Mouse (Mus musculus): ENCODE data around the gene Slx4ip.

The Slx4ip gene

GRCm38 (mm10) chr2:137107946-137108345 lies 216.9 kb downstream of the Slx4ip start:
- DNase-seq: no peak

DNA sequence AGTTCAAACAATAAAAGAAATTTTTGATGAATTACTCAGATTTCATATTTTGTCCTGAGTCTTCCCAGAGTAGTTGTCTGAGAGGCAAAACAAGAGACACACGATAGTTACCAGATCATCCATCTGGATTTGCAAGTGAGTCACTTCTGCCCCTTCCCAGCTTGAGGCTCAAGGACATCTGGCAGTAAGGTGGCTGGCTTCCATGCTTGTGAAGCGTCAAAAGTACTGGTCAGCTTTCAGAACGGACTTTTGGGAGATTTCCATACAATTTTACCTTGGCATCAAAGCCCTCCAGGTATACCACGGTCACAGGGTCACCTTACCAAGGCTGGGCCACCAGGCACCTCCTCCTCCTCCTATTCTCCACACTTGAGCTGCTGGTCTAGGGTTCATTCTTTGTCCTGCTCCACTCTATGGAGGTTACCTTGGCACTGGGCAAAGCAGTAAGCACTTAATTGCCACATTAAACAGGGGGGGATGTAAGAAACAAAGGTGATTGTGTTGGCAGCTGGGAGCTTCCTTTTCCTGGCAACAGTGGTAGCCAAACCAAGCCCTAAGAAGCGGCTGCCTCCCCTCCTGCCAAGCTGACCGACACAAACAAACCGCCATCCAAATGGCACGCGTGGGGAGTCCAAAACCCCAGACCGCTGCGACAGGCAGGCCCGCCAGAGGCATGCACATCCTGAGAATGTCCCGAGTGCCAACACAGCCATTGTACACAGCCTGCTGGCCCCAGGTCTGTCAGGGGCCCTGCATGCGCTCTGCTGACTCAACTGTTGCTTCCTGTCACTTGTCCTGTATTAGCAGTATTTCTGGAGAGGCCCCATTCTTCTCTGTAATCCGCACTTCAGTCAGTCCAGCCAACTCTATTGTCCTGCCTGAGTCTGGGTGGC lies 218.5 kb downstream of the Slx4ip start:
- no peak for DNase-seq

GRCm38 (mm10) chr2:137110214-137110898 lies 219.3 kb downstream of the Slx4ip start:
- no peak for DNase-seq

DNA sequence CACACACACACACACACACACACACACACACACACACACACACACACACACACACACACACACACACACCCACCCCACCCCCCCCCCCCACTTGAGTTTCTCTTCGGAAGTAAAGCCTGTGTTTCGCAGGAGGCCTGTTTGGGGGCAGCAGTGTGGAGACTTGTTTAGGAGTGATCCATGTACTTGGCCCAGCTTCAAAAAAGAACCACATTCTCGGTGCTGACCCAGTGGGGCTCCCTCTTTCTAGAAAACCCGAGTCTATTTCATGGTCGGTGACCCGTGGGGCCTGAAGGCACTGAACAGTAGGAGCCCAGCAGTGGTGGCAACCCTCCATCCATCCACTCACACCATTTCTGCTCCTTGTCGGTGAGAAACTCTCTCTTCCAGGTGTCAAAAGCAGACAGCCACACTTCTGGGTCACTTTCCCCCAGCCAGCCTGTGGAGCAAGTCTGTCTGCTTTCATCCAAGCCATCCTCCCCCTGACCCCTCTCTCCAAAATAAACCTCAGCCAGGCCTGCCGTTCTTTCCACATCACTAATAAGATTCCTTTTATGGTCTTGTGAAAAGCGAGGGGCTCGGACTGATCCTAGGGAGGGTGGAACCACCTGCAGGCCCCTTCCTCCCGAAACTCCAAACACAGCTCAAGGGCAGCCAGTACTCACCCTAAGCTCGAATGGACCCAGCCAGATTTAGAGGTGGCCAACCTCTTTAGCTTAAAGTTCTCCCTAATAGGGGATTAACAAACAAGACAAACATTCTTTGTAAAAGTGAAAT lies 222.5 kb downstream of the Slx4ip start:
- DNase-seq: no peak

DNA sequence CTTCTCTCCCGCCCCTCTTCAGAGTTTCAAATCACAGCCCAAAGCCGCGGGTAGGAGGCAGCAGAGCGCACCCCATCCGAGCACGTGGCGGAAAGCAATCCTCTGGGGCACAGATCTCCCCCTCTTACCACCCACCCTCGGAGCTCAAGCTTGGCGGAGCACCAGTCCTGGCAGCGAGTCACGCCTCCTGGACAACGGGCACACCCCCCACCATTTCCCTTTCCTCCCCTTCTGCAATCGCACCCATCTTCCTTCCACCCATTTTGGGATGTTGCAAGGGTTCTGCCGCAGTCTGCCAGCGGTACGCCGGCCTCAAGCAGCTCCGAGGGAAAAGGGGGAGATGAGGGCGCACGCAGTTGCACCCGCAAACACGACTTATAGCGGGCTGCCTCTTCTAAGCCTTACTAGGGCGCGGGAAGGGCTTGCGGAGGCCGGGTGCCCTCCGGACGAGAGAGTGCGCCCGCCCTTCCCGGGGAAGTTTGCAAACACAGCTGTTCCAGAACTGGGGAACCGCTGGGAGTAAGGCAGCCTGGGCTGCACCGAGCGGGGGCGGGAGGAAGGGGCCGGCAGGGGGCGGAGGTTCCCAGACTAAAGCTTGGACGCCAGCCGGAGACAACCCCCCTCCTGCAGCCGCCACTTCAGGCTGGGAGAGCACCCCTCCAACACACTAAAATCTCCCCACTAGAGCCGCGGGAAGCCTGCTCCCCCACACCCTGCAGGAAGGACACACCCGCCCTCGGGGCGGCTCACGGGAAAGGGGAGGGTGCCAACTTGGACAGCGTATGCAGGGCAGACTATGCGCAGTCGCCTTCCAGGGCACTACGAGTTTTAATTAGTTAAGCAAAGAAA lies 223.5 kb downstream of the Slx4ip start:
- DNase-seq: peak; percentile 23 to 30

- no peak for DNase-seq
Observed at GRCm38 (mm10) chr2:137115241-137116024, 224.4 kb downstream of the Slx4ip start.

- peak in 1 of 2 experiments; percentile 22 for DNase-seq
Observed at GRCm38 (mm10) chr2:137116025-137116674, 225.1 kb downstream of the Slx4ip start, which contains the start of gene Jag1. Jag1 (minus strand) TSS chr2:137116644.

- peak; percentile 56 to 67 for DNase-seq
Observed at GRCm38 (mm10) chr2:137116675-137117320, 225.8 kb downstream of the Slx4ip start.

- peak; percentile 44 to 70 for DNase-seq
Observed at GRCm38 (mm10) chr2:137117321-137117690, 226.3 kb downstream of the Slx4ip start.

Data from spleen, adult 18-20 months (tissue).